Mouse (Mus musculus): ENCODE data around the gene Pdhb. TPM values are rescaled to one million over a fixed set of nuclear protein-coding genes. Genes with fewer than 3 reads are reported as not detected.
"Not testable (repeated sequence)": the region's sequence is repeated elsewhere in the genome, so short reads cannot be mapped to it uniquely, and the experiment has no call there.

The Pdhb gene
- total RNA-seq, 1 experiment from 2014 or later, result 95.6 TPM

- no peak for ATAC-seq (ENCODE audit: extremely low read depth, insufficient number of reproducible peaks, low FRiP score, poor library complexity, severe bottlenecking)
Observed at GRCm38 (mm10) chr14:8200769-8201168, 27.9 kb upstream of the Pdhb start.

DNA sequence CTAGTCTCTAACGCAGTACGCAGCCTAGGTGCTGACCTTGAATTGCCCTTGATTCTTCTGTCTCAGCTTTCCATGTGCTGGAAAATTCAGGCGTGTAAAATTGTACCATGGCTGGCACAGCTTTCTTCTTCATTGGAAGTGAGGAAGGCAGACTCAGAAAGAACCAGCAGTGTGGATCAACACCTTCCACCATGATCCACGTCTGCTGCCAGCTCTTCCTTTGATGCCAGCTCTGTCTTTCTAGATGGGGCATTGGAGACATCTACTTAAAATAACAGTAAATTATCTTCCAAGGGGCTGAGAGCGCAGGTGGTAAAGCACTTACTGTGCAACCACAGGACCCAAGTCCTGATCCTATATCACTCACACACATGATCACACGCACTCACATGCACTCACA, 19.9 kb upstream of the Pdhb start:
- no peak for ATAC-seq (ENCODE audit: extremely low read depth, insufficient number of reproducible peaks, low FRiP score, poor library complexity, severe bottlenecking)

GRCm38 (mm10) chr14:8191331-8191965, 18.6 kb upstream of the Pdhb start:
- ATAC-seq (ENCODE audit: extremely low read depth, insufficient number of reproducible peaks, low FRiP score, poor library complexity, severe bottlenecking), result no peak

- ATAC-seq (ENCODE audit: extremely low read depth, insufficient number of reproducible peaks, low FRiP score, poor library complexity, severe bottlenecking), result no peak
Observed at GRCm38 (mm10) chr14:8190556-8190955, 17.7 kb upstream of the Pdhb start.

DNA sequence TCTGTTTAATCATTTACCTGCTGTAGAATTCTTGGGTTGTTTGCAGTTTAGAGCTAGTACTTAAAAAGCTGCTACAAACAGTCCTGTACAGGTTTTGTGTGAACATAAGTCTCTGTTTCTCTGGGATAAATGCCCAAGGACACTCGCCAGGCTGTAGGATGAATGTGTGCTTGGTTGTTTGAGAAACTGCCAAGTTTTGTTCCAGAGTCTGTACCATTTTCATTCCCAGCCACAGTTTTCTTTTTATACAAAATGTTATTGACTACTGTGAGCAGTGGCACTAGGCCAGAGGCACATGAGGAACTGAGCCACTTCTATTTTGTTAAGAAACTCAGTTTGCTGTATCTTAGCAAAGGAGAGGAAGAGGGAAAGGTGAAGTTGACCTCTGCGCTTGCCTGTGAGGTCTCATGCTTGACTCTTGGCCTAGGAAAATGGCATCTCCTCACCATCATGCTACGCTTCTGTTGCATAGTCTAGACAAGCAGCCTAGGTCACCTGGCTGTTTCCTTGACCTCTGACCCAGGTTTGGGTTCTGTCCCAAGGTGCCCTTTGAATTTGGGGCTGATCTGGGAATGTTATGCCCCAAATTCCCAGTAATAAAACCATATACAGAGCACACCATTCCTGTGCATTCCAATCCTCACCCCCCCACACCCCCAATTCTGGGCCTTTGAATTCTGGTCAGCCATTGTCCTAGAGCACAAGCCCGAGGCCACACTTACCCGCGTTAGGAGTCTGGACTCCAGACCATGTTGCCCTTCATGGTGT, 13.6 kb upstream of the Pdhb start:
- no peak for ATAC-seq (ENCODE audit: extremely low read depth, insufficient number of reproducible peaks, low FRiP score, poor library complexity, severe bottlenecking)

- no peak for ATAC-seq (ENCODE audit: extremely low read depth, insufficient number of reproducible peaks, low FRiP score, poor library complexity, severe bottlenecking)
Observed at GRCm38 (mm10) chr14:8183330-8183729, 10.5 kb upstream of the Pdhb start.

DNA sequence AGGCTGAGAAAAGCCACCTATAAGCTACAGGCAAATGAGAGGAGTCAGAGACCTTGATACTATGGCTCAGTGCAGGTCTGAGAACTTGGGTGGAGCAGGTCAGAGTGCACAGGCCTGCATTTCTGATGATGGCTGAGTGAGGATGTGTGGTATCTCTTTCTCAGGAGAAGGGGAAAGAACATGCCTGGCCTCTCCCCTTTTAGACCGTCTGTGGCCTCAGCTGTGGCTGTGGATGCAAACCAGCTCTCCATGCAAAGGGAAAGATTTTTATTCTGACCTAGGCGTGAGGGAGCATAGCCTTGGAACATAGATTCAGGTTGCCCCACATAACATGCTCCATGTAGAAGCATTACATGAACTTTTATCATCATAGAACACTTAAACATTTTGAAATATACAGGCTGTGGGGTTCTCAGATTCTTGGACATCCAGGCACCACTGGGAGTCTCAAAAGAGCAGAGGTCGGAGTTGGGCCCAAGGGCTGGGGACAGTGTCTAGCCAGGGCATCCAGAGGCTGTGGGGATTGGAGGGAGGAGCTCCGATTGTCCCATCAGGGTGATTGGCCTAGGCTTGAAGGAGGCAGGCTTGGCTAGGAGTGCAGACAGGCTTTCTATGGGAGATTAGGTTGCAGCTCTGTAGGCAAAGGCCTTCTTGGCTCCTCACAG, 7.7 kb upstream of the Pdhb start:
- ATAC-seq (ENCODE audit: extremely low read depth, insufficient number of reproducible peaks, low FRiP score, poor library complexity, severe bottlenecking), result no peak

DNA sequence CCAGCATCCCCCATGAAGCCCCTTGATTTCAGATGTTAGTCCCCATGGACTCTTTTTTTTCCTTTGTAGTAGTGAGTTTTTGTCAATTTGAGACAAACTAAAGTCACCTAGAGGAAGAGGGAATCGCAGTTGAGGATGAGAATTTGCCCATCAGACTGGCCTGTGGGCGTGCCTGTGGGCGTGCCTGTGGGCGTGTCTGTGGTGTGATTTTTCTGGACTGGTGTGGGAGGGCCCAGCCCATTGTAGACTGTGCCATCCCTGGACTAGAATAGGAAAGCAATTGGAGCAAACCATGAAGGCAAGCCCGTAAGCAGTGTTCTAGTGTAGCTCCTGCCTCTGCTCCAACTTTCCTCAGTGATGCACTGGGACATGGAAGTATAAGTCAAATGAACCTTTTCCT, 3.4 kb upstream of the Pdhb start:
- ATAC-seq (ENCODE audit: extremely low read depth, insufficient number of reproducible peaks, low FRiP score, poor library complexity, severe bottlenecking), result no peak

DNA sequence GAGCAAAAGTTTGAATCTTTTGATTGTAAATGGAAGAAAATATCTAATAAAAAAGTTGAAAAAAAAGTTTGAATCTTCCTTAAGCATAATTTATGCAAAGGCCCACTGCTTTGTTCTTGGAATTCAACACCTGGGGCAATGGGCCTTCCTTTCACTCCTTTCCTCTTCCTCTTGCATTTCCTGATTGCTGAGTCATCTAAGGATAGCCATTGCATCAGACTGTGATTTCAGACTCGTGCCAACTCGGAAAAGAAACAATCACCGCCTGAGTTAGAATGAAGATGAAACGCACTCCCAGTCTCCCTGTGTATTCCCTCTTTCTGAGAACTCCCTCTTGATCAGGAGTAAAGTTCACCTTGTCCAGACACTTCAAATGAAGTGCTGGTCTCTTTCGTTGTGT, 1.8 kb upstream of the Pdhb start:
- no peak for ATAC-seq (ENCODE audit: extremely low read depth, insufficient number of reproducible peaks, low FRiP score, poor library complexity, severe bottlenecking)

DNA sequence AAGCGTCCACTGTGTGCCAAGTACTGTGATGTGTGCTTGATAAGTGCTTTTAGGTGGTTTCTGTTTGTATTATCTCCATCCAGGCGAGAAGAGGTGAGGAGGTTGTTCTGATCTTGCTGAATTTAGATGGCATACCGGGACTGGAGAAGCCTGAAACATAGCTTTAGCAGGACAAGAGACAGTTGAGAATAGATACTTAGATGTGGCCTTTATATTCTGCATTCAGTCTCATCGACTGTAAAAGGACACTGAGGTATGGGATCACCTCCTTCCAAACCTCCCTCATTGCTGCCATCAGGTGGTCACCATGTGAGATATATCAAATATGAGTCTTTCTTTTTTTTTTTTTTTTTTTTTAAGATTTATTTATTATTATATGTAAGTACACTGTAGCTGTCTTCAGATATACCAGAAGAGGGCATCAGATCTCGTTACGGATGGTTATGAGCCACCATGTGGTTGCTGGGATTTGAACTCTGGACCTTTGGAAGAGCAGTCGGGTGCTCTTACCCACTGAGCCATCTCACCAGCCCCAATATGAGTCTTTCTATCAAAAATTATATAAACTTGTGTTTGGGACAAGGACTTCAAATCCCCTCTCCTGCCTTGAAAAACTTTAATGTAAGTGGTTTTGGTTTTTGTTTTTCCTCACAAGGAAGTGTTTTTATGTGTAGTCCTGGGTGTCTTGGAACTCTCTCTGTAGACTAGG, 871 bp upstream of the Pdhb start:
- not testable (repeated sequence) for ATAC-seq (ENCODE audit: extremely low read depth, insufficient number of reproducible peaks, low FRiP score, poor library complexity, severe bottlenecking)

DNA sequence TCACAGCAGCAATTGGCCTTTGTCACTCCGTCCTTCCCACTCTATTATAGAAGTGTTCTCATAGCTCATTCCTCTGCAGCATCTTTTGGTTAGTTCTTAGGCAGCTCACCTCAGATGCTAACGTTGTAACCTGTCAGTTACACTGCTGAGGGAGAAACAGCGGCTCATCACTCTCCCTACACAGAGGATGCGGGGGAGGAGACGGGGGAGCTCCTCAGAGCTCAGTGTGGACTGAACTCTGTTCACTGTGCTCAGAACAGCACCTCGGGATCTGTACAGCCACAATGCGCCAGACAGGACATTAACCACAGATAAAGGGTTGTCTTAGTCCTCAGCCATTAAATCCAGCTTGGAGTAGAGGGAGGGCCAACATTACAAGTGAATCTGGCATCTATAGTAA, 8.4 kb downstream of the Pdhb start:
- no peak for ATAC-seq (ENCODE audit: extremely low read depth, insufficient number of reproducible peaks, low FRiP score, poor library complexity, severe bottlenecking)

DNA sequence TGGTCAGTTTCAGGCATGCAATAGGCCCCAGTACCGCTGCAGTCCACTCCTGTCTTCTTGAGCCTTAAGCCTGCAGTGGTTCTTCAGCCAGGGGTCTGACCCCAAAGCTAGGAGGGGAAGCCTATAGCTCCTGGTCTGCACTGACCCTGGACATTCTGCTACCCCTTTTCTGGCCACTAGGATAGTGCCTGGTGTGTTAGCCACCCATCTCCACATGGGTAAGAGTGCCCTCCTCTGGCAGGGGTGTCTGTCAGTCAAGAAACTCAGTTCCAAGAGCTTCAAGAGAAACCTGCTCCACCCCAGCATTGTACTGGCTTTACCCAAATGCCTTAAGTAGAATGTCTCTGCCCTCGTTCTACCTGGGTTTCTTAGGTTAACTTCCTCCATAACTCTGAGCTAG, 11.0 kb downstream of the Pdhb start:
- ATAC-seq (ENCODE audit: extremely low read depth, insufficient number of reproducible peaks, low FRiP score, poor library complexity, severe bottlenecking), result peak; percentile 37; the same call in 1 of the 2 replicates

GRCm38 (mm10) chr14:8159141-8159540, 13.7 kb downstream of the Pdhb start:
- no peak for ATAC-seq (ENCODE audit: extremely low read depth, insufficient number of reproducible peaks, low FRiP score, poor library complexity, severe bottlenecking)

GRCm38 (mm10) chr14:8158721-8159120, 14.1 kb downstream of the Pdhb start:
- no peak for ATAC-seq (ENCODE audit: extremely low read depth, insufficient number of reproducible peaks, low FRiP score, poor library complexity, severe bottlenecking)

DNA sequence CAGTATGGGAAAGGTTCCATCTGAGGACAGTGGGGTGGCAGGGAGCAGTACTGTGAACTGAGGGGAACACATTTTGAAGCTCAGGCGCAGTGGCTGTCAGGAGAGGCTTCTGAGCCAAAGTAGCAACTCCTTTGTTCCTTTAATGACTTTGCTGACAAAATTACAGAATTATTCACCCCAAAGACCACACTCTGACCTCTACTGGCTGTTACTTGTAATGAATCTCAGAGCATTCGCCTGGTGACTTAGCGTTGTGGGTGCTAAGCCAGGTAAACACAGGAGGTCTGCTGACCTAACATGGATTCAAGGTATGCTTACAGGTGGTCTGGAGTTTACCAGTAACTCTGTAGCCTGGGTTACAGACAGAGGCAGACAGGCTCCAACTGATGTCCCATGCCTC, 15.9 kb downstream of the Pdhb start:
- peak; percentile 39; the same call in 1 of the 2 replicates for ATAC-seq (ENCODE audit: extremely low read depth, insufficient number of reproducible peaks, low FRiP score, poor library complexity, severe bottlenecking)

GRCm38 (mm10) chr14:8154072-8154471, 18.8 kb downstream of the Pdhb start:
- ATAC-seq (ENCODE audit: extremely low read depth, insufficient number of reproducible peaks, low FRiP score, poor library complexity, severe bottlenecking), result no peak

DNA sequence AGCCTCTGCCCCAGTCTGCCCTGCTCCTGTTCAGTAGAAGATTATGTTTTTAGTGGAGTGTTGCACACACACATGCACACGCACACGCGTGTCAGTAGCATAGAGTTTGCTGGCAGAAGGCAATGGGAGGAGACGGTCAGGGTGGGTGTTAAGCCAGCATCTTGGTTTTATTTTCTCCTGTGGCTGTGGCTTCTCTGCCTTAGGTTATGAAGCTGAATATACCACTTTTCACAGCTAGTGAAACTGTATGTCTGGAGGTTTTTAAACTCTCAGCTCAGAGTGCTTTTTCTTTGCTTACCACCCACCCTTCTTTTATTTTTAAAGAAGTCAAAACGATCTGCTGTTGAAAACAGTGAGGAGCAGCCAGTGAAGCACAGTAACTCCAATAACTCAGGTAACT, 21.1 kb downstream of the Pdhb start:
- no peak for ATAC-seq (ENCODE audit: extremely low read depth, insufficient number of reproducible peaks, low FRiP score, poor library complexity, severe bottlenecking)

GRCm38 (mm10) chr14:8148842-8149241, 24.0 kb downstream of the Pdhb start:
- no peak for ATAC-seq (ENCODE audit: extremely low read depth, insufficient number of reproducible peaks, low FRiP score, poor library complexity, severe bottlenecking)

- no peak for ATAC-seq (ENCODE audit: extremely low read depth, insufficient number of reproducible peaks, low FRiP score, poor library complexity, severe bottlenecking)
Observed at GRCm38 (mm10) chr14:8146611-8147223, 26.1 kb downstream of the Pdhb start.
